Mouse (Mus musculus): Measurements from ENCODE around the gene Wwc1.
"Not testable (repeated sequence)": the region's sequence is repeated elsewhere in the genome, so short reads cannot be mapped to it uniquely, and the experiment has no call there.

The Wwc1 gene

DNA sequence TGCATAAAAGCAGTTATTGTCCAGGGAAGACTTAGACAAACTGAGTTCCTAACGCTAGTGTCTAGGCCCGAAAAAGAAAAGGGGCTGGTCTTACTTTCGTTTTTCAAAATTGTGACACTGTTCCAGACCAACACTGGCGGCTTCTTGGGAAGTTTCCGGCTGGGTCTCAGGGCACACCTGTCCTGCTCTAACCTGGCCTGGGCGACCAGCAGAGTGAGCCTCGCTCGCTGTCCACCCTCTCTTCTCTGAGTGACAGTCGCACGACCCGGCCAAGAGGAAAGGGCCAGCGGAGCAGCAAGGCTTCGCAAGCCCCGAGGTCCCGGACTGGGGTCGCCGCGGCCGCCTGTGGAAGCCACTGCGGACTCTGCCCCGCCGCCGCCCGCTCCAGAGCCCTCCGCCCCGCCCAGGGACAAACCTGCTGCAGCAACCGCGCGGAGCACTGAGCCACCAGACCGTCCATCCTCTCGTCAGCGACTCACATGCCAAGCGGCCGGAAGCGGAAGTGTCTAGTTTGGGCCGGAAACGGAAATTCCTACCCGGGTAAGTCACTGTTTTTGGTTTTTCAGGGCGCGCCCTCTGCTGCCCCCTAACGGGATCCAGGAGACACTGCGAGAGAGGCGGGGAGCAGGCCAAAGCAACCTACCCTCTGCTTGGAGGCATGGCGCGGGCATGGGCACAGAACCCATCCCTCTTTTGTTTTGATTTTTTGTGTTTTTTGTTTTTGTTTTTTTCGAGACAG, 146.1 kb downstream of the Wwc1 start, which contains the start of gene Rars:
Gene Rars, minus strand, starts transcription at position 485 of the 739 bp plus-strand sequence.
- peak; percentile 95 for DNase-seq

DNA sequence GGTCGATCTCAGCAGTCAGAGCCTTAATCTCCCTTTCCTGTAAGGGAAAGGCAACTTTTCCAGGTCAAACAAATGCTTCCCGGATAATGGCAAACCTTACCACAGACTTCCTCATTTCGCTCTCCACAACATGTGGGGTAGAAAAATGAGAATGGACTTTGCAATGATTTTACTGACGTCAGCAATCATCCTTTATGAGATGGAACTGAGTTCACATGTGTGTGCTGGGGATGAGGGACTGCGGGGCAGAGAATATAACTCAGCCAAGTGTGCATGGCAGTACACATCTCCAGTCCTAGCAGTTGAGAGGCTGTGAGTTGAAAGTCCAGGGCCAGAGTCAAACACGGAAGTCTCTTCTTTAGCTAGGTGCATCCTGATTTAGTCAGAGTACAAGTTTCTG, 147.1 kb downstream of the Wwc1 start:
- no peak for DNase-seq

DNA sequence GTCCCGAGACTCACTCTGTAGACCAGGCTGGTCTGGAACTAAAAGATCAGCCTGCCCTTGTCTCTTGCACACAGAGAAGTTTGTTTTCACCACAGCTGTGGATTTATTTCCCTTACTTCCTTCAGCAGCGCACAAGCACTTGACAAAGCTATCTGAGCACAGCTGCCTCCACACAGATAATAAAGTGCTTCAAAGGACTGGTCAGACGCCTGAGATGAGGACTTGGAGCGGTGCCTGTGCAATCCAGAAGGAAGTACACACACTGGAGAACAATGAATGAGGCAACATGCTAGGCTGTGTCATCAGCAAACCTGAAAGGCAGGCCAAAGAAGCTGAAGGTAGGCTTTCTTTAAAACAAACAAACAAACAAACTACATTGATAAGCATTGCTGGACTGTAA, 148.2 kb downstream of the Wwc1 start:
- DNase-seq: no peak

- DNase-seq: no peak
Observed at GRCm38 (mm10) chr11:35827714-35828113, 152.6 kb downstream of the Wwc1 start.

DNA sequence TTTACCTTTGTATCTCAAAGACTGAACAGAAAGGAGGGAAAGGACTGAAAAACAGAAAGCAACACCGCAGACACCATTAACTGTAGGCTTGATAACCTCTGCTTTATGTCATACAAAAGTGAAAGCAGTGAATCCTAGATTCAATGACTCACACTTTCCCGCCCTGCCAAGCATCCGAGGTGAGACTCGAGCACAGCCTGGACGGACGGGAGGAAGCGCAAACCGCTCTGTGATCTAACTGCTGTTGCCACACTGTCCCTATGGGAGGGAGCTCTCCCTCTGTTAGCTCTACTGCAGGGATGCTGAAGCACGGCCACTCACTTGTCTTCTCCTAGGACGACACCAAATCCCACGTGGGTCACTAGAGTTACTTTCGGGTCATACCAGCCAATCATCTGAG, 164.0 kb downstream of the Wwc1 start:
- no peak for DNase-seq

GRCm38 (mm10) chr11:35811458-35811857, 168.9 kb downstream of the Wwc1 start:
- no peak for DNase-seq

- no peak for DNase-seq
Observed at GRCm38 (mm10) chr11:35801332-35801731, 179.0 kb downstream of the Wwc1 start.

- no peak for DNase-seq
Observed at GRCm38 (mm10) chr11:35798874-35799273, 181.5 kb downstream of the Wwc1 start, which contains the start of gene Fbll1. Gene Fbll1, minus strand, starts transcription at chr11:35798884.

GRCm38 (mm10) chr11:35798495-35798820, 181.9 kb downstream of the Wwc1 start:
- DNase-seq: peak; percentile 85

- DNase-seq: peak; percentile 52
Observed at GRCm38 (mm10) chr11:35797751-35798494, 182.4 kb downstream of the Wwc1 start.

- DNase-seq: not testable (repeated sequence)
Observed at GRCm38 (mm10) chr11:35792800-35793199, 187.5 kb downstream of the Wwc1 start.

DNA sequence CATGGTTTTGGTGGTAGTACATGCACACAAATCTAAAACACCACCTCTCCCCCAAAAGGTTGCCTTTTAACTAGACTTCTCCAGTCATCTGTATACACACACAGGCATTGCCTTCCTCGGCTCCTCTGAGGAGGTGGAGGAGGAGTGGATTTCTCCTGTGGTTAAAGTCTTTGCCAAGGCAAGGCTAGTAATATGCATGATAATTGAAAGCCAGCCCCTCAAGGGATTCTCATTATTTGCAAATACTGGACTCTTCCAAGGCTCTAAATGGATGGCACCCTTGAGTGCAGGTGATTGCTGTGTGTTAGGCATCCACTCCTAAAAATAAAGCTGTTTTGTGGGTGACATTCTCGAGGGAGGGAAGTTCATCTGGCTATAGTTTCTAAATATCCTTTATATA, 191.9 kb downstream of the Wwc1 start:
- no peak for DNase-seq
